Mouse (Mus musculus) liver, embryonic 14.5 days (tissue): Measurements from ENCODE around the gene Rin2.

Experiments
- CTCF ChIP-seq: IDR thresholded peaks from 2 replicates; pipeline ENCODE4 v1.5.1; 2016; ENCODE audit warnings: antibody characterized with exemption, low read depth, control low read depth
- EP300 ChIP-seq: IDR thresholded peaks from 2 replicates; pipeline ENCODE4 v1.6.1; 2016; ENCODE audit warnings: antibody characterized with exemption, low read depth

GRCm38 (mm10) chr2:145803822-145804342 lies 128.9 kb downstream of the Rin2 start:
- TF ChIP-seq CTCF (no peak), EP300 (no peak)
